Mouse (Mus musculus) kidney, adult 2 months (tissue): ENCODE data around the gene Strn4.

Source experiments
- CTCF ChIP-seq: fragments of 200-500 bp; conservative IDR thresholded peaks from 2 replicates; pipeline ENCODE4 v1.5.1; 2011; ENCODE audit warnings: low read depth, mild to moderate bottlenecking, control low read depth, low read length, moderate library complexity, mixed read lengths; ENCODE audit not compliant: insufficient read depth, insufficient read length
- POLR2A ChIP-seq: fragments of 200-500 bp; IDR thresholded peaks from one replicate; pipeline ENCODE4 v1.6.1; 2011; ENCODE audit warnings: low read depth, low read length, control low read depth

- TF ChIP-seq CTCF (no peak), POLR2A (no peak)
These were observed 20.8 kb upstream of the Strn4 start for GRCm38 (mm10) chr7:16794886-16795285.
